Mouse (Mus musculus): ENCODE data around the gene Wdsub1.

DNA sequence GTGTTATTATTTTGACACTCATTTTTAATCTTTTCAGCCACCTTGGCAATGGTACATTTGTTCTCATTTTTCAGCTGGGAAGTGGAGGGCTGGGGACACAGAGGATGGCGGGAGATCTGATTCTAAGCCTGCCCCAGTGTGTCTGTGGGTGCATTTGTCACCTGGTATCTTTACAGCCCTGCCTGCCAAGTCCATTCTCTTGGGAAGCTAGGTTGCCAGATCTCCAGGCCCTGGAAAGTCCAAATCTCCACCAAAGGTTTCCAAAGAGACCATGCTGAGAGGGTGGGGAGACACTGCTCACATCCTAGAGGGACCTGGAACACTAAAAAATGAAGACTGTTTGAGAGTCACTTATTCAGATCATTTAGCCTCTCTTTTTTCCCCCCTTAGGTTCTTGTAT, 71.1 kb downstream of the Wdsub1 start:
- TF ChIP-seq E2F4 (IDR thresholded peaks at IDR 0.05; ENCODE audit: insufficient replicate concordance, low read depth, low read length) (no peak), BHLHE40 (IDR thresholded peaks at IDR 0.05; ENCODE audit: low read depth, low read length) (no peak), CTCF (conservative IDR thresholded peaks at IDR 0.05 in 1 of 2, IDR thresholded peaks at IDR 0.05 in 1 of 2; ENCODE audit: low read depth in 2 of 2, low read length in 2 of 2) (no peak), MAX (IDR thresholded peaks at IDR 0.05; ENCODE audit: low read length) (no peak), POLR2A (IDR thresholded peaks at IDR 0.05; ENCODE audit: low read depth, low read length) (no peak), RAD21 (IDR thresholded peaks at IDR 0.05; ENCODE audit: low read depth, low read length) (no peak)

All from CH12.LX (cell line).